Mouse (Mus musculus): ENCODE results near the gene Lsm7.

Lsm7 gene

DNA sequence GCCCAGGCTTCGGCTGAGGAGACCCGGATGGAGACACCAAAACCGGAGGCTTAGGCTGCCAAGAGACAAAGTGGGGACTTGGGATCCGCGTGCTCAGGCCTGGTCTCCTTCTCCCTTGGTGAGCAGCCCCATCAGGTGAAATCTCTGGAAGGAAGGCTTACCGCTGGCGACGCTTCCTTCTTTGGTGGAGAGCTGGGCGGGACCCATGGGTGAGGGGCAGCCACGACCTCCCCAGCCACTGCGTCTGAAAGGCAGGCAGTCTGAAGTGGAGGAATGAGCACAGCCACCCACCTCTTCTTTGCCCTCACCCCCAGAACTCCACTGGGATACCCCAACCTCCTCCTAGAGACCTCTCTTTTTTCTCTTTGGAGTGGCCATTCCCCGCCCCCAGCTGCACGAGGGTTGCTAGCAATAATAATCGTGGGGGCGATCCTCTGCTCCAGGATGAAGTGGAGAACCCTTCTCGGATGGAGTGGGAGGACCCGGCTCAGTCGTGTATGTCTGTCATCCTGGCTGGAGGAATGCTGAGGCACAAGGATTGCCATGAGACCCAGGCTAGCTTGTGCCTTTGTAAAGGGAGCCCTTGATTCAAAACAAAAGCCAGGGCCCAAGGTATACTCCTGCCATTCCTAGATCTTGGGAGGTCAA, 45.9 kb downstream of the Lsm7 start:
- DNase-seq, result no peak

DNA sequence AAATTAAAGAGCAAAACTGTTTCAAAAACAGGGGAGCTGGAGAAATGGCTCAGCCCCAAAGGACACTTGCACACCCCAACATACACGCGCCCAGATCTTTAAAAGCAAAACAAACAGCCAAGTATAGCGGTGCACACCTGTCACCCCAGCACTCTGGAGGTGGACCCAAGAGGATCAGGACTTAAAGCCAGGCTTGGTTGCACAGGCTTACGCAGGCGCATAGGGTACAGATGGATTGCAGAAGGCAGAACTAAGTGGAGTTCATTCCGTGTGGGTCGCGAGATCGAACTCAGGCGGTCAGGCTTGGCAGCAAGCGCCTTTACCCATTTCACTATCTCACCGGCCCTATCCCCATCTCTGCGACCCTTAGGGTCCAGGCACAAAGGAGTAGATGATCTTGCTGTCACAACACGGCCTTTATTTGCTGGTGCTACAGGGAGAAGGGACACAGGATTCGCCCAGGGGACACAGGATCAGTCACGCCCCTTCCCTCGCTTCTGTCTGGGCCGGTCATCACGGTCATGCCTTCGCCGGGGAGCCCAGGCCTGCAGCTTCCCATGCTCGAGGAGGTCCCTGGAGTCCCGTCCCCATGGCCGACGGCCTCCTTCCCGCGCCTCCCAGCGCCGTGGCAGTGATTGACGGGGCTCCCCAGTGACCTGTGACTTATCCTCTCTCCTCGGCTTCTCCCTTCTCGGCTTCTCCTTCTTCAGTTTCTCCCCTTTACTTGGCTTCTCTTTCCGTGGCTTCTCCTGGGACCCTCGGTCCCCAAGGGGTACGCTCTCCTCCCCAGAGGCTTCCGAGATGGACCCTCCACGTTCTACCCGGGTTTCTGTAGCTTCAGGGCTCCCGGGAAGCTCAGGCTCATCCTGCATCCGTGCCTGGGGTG, 46.7 kb downstream of the Lsm7 start:
- no peak for DNase-seq

DNA sequence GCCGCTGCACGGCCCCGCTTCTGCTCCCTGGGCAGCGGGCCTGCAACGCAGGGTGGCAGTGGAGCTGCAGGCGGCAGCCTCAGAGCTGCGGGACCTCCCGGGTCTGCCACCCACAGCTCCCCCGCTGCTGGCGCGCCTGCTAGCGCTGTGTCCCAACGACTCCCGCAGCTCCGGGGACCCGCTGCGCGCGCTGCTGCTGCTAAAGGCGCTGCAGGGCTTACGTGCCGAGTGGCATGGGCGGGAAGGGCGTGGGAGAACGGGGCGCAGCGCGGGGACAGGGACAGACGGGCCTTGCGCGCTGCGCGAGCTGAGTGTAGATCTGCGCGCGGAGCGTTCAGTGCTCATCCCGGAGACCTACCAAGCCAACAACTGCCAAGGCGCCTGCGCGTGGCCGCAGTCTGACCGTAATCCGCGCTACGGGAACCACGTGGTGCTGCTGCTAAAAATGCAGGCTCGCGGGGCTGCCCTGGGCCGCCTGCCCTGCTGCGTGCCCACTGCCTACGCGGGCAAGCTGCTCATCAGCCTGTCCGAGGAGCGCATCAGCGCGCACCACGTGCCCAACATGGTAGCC, 47.9 kb downstream of the Lsm7 start:
- peak; percentile 92 for DNase-seq

DNA sequence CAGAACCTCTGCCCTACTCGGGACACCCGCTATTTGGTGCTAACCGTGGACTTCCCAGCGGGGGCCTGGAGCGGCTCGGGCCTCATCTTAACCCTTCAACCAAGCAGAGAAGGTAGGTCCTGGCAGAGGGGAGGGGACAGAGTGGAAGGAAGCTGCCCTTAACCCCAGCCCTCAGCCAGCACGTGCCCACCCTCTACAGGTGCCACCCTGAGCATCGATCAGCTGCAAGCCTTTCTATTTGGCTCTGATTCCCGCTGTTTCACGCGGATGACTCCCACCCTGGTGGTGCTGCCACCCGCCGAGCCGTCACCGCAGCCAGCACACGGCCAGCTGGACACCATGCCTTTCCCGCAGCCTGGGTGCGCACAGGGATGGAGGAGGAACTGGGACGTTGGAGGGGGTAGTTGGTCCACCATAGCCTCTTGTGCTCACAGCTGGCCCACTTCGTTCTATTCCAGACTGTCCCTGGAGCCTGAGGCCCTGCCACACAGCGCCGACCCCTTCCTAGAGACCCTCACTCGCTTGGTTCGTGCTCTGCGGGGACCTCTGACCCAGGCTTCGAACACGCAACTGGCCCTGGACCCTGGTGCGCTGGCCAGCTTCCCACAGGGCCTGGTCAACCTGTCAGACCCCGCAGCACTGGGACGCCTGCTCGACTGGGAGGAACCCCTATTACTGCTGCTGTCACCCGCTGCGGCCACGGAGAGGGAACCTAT, 48.5 kb downstream of the Lsm7 start:
- no peak for DNase-seq

DNA sequence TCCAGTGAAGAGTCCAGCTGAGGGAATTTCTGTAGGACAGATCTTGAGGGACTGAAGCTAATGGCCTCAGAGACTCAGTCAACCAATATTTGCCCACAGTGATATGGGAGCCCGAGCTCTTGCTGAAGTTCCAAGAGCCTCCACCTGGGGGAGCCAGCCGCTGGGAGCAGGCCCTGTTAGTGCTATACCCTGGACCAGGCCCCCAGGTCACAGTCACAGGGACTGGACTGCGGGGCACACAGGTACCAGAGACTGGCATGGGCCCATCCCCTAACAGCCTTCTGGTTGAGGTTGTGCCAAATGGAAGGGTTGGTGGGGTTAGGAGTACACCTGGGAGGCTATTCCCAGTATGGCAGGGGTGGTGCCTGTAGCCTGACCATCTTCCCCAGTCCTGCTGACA, 49.1 kb downstream of the Lsm7 start:
- DNase-seq, result peak; percentile 70

DNA sequence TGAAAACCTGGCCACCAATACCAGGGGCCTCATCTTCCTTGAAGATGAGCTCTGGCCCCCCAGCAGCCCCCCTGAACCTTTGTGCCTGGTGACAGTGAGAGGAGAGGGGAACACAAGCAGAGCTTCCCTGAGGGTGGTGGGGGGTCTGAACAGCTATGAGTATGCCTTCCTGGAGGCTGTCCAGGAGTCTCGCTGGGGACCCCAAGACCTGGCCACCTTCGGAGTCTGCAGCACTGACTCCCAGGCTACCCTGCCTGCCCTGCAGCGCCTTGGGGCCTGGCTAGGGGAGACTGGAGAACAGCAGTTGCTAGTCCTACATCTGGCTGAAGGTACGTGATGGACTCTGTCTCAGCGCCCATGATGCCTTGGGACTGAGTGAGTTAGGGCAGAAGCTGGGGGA, 49.7 kb downstream of the Lsm7 start:
- DNase-seq, result no peak

DNA sequence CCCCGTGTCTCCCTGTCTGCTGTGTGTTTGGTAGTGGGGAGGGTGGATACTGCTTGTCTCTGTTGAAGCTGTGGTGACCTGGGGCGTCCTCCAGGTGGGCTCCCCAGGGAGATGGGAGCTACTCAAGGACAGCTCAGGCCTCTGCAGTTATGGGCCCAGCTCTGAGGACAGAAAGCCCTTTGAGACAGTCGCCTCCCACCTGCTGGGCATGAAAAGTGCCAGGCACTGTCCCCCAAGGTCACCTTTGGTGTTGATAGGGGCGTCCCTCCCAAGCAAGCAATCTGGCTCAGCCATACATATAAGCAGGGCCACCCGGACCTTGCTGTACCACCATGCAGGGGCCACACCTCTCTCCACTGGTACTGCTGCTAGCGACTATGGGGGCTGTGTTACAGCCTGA, 50.1 kb downstream of the Lsm7 start, which contains the start of gene Amh:
Gene Amh (plus strand): TSS at position 328 of the 400 bp plus-strand sequence.
- no peak for DNase-seq

DNA sequence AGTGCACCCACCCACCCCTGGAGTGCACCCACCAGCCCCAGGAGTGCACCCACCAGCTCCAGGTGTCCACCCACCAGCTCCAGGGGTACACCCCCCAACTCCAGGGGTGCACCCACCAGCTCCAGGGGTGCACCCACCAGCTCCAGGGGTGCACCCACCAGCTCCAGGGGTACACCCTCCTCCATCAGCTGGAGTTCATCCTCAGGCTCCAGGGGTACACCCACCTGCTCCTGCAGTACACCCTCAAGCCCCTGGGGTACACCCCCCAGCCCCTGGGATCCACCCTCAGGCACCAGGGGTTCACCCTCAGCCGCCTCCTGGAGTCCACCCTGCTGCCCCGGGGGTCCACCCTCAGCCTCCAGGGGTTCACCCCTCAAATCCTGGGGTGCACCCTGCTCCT, 50.7 kb downstream of the Lsm7 start:
- DNase-seq, result no peak

DNA sequence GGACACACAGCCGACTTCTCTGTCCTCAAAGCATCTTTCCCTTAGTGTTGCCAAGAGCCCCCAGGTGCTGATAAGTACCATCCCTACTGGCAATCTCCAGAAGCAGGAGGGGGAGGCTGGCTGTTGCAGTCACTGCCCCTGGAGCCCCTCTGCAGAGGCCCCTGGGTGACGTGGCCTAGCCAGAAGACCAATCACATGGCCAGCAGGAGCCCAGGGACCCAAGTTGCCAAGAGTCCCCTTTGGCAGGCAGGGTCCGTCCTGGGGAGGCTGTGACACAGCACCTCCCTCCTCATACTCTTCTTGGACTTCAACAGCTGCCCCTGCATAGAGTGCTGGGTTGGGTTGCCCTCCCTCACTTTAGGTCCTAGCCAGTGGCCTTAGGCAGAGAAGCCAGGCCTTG, 52.0 kb downstream of the Lsm7 start:
- no peak for DNase-seq
